7 mouse cellular contexts compared by ENCODE assay signal in genomic region chr9:21699280-21699679, GRCm38 (mm10). TPM values are rescaled to one million over a fixed set of nuclear protein-coding genes. Genes with fewer than 3 reads are reported as not detected.
DNase-seq lines count a peak whose midpoint lies in the region; ATAC-seq and TF ChIP-seq lines count a peak whose summit lies in the region.
"Not testable (repeated sequence)": the region's sequence is repeated elsewhere in the genome, so short reads cannot be mapped to it uniquely, and the experiment has no call there.

No protein-coding gene starts in this region.

- H3K36me3 ChIP-seq in CH12.LX (replicated peaks in 1 of 2; ENCODE audit: control insufficient read depth in 1 of 2, insufficient read depth in 1 of 2, low read length in 1 of 2), result peaks cover 65 to 92% of the 10 kb centered on the region in 2 experiments
- H3K36me3 ChIP-seq in intestine, embryonic 16.5 days (ENCODE audit: control insufficient read depth, insufficient read depth, low read length), result peaks cover 35% of the 10 kb centered on the region
- peaks cover 77% of the 10 kb centered on the region for H3K36me3 ChIP-seq in liver, postnatal 0 days (replicated peaks; ENCODE audit: insufficient read depth, low read length)
- peaks cover 56% of the 10 kb centered on the region for H3K36me3 ChIP-seq in midbrain, postnatal 0 days (ENCODE audit: insufficient read depth, low read length)

- TF ChIP-seq RAD21 in CH12.LX (IDR thresholded peaks at IDR 0.05; ENCODE audit: low read depth, low read length), result peak; percentile 30

- H3K79me2 ChIP-seq in CH12.LX (replicated peaks; ENCODE audit: control insufficient read depth, extremely low read depth, insufficient read depth, poor library complexity, severe bottlenecking), result not testable (repeated sequence)

- H3K27ac ChIP-seq in CH12.LX (ENCODE audit: insufficient read depth, low read depth); gastrocnemius, adult 2 months; intestine, embryonic 16.5 days (ENCODE audit: low read length); liver, postnatal 0 days (ENCODE audit: low read depth); midbrain, postnatal 0 days (ENCODE audit: low read depth, low read length): not testable (repeated sequence)

- H3K9me3 ChIP-seq in CH12.LX (replicated peaks; ENCODE audit: low read length); intestine, embryonic 16.5 days (ENCODE audit: control insufficient read depth, low read length); liver, postnatal 0 days (ENCODE audit: low read length); midbrain, postnatal 0 days (ENCODE audit: low read length): not testable (repeated sequence)

- H3K27me3 ChIP-seq in CH12.LX (replicated peaks); intestine, embryonic 16.5 days (replicated peaks; ENCODE audit: control insufficient read depth, insufficient read depth, low read length); liver, postnatal 0 days (ENCODE audit: insufficient read depth, low read length); midbrain, postnatal 0 days (ENCODE audit: insufficient read depth, low read length): not testable (repeated sequence)

- WGBS in intestine, embryonic 16.5 days, result 67% methylated on average over 6 of the region's 6 CpGs
- WGBS in liver, postnatal 0 days (ENCODE audit: insufficient replicate concordance), result 80% methylated on average over 6 of the region's 6 CpGs
- 92% methylated on average over 6 of the region's 6 CpGs for WGBS in midbrain, postnatal 0 days

- ATAC-seq in intestine, embryonic 16.5 days, result 0 out of 2 replicates have a peak, but pooled peaks have one; percentile 24
- not testable (repeated sequence) for ATAC-seq in liver, postnatal 0 days; midbrain, postnatal 0 days (ENCODE audit: low FRiP score)

- not testable (repeated sequence) for H3K9ac ChIP-seq in CH12.LX (ENCODE audit: insufficient read depth, low read depth); intestine, embryonic 16.5 days (ENCODE audit: low read depth, low read length); liver, postnatal 0 days (replicated peaks); midbrain, postnatal 0 days (replicated peaks; ENCODE audit: low read length, poor library complexity, severe bottlenecking)

- intact Hi-C loops in gastrocnemius, adult 2 months (cut with DNase I), result not testable (repeated sequence)

- not testable (repeated sequence) for H3K4me1 ChIP-seq in CH12.LX (ENCODE audit: control insufficient read depth in 1 of 2, insufficient read depth in 2 of 2); intestine, embryonic 16.5 days (ENCODE audit: control insufficient read depth, insufficient read depth, low read length); liver, postnatal 0 days (ENCODE audit: insufficient read depth); midbrain, postnatal 0 days (ENCODE audit: insufficient read depth, low read length)

- not testable (repeated sequence) for DNase-seq in CH12.LX (ENCODE audit: extremely low read depth); gastrocnemius, adult 2 months; liver, postnatal 0 days
- DNase-seq in cerebellum, postnatal 10 days, result peak; percentile 29 to 53
- peak; percentile 16 to 21 for DNase-seq in kidney, postnatal 36 days
- DNase-seq in midbrain, postnatal 0 days (ENCODE audit: low spot score), result peak; percentile 14

- TF ChIP-seq POLR2A in CH12.LX (IDR thresholded peaks at IDR 0.05; ENCODE audit: low read depth, low read length), result not testable (repeated sequence)

- in situ Hi-C loops in CH12.LX (cut with MboI; ENCODE audit: low pct_ligation_motif_present, low pct_unique_long_range_greater_than_20kb, low sequenced_read_pairs), result not testable (repeated sequence)

- dilution Hi-C loops in CH12.LX (cut with MboI; ENCODE audit: extremely low pct_ligation_motif_present, extremely low pct_unique_long_range_greater_than_20kb, low sequenced_read_pairs), result not testable (repeated sequence)

- H3K4me3 ChIP-seq in CH12.LX (replicated peaks in 1 of 3; ENCODE audit: low read depth in 2 of 3, low read length in 2 of 3, poor library complexity in 1 of 3); gastrocnemius, adult 2 months; intestine, embryonic 16.5 days (ENCODE audit: low read length); liver, postnatal 0 days (ENCODE audit: low read depth, low read length); midbrain, postnatal 0 days (ENCODE audit: low read depth, low read length): not testable (repeated sequence)

- peak in 1 of 2 experiments; percentile 42; a peak in 2 of 4 replicates for TF ChIP-seq CTCF in CH12.LX (conservative IDR thresholded peaks at IDR 0.05 in 1 of 2, IDR thresholded peaks at IDR 0.05 in 1 of 2; ENCODE audit: low read depth in 2 of 2, low read length in 2 of 2)
- peak; percentile 33 for TF ChIP-seq CTCF in gastrocnemius, adult 2 months (IDR thresholded peaks at IDR 0.05)
- peak; percentile 36; the same call in 1 of the 2 replicates for TF ChIP-seq CTCF in liver, postnatal 0 days (IDR thresholded peaks at IDR 0.05; ENCODE audit: low read depth)
- TF ChIP-seq CTCF in midbrain, postnatal 0 days (IDR thresholded peaks at IDR 0.05), result peak; percentile 44

- H3K4me2 ChIP-seq in CH12.LX (ENCODE audit: insufficient read depth, low read depth, poor library complexity, severe bottlenecking); intestine, embryonic 16.5 days (ENCODE audit: low read depth, low read length); liver, postnatal 0 days (ENCODE audit: low read depth, low read length); midbrain, postnatal 0 days (ENCODE audit: low read depth, low read length, poor library complexity, severe bottlenecking): not testable (repeated sequence)

- not testable (repeated sequence) for TF ChIP-seq EP300 in CH12.LX (IDR thresholded peaks at IDR 0.05; ENCODE audit: low read length); liver, postnatal 0 days (IDR thresholded peaks at IDR 0.05; ENCODE audit: low read depth)

TF ChIP-seq in CH12.LX, 34 proteins besides CTCF, POLR2A, EP300 and RAD21:
- TF ChIP-seq SMC3 (IDR thresholded peaks at IDR 0.05; ENCODE audit: low read depth, low read length) (peak; percentile 44), ZNF384 (IDR thresholded peaks at IDR 0.05; ENCODE audit: low read depth, low read length) (peak; percentile 38)

RNA-seq across cellular contexts. Expression of gene Ldlr, which starts 24.0 kb away (rescaled TPM):
- total RNA-seq in CH12.LX (2012; rRNA removed) (24.9 and 28.2 TPM in 2 replicates), CH12.LX (2014; rRNA removed) (18.3 and 24.0 TPM in 2 replicates)
- 31.0 and 34.7 TPM in 2 replicates for polyA plus RNA-seq in CH12.LX (2012; ENCODE audit: insufficient read length, low read depth)
- total RNA-seq in gastrocnemius, adult 2 months (2021), result 1 to 10 TPM; 2.9 to 3.3 TPM
- 86.7 and 88.2 TPM in 2 replicates for polyA plus RNA-seq in intestine, embryonic 16.5 days (2015; fragmentation: Nextera tagmentation; extraction: Ambion mirVana)
- 13.2 and 13.3 TPM in 2 replicates for polyA plus RNA-seq in liver, postnatal 0 days (2015; fragmentation: Nextera tagmentation; extraction: Ambion mirVana)
- total RNA-seq in midbrain, postnatal 0 days (2014; rRNA removed), result 16.7 and 27.7 TPM in 2 replicates
- 9.6 and 10.3 TPM in 2 replicates for polyA plus RNA-seq in midbrain, postnatal 0 days (2015; fragmentation: Nextera tagmentation; extraction: Ambion mirVana)
